Mouse (Mus musculus): ENCODE results near the gene Lrrc1.

The Lrrc1 gene

GRCm38 (mm10) chr9:77427292-77428114 lies 117.2 kb downstream of the Lrrc1 start:
- DNase-seq (ENCODE audit: low spot score) = peak; percentile 83

GRCm38 (mm10) chr9:77426110-77426509 lies 118.6 kb downstream of the Lrrc1 start:
- no peak for DNase-seq (ENCODE audit: low spot score)

- DNase-seq (ENCODE audit: low spot score) = no peak
Measured at GRCm38 (mm10) chr9:77425553-77425952, 119.1 kb downstream of the Lrrc1 start.

GRCm38 (mm10) chr9:77420200-77420585 lies 124.5 kb downstream of the Lrrc1 start:
- no peak for DNase-seq (ENCODE audit: low spot score)

GRCm38 (mm10) chr9:77419501-77420199 lies 125.0 kb downstream of the Lrrc1 start:
- DNase-seq (ENCODE audit: low spot score) = no peak

GRCm38 (mm10) chr9:77418800-77419199 lies 125.9 kb downstream of the Lrrc1 start:
- DNase-seq (ENCODE audit: low spot score) = no peak

GRCm38 (mm10) chr9:77416486-77416885 lies 128.2 kb downstream of the Lrrc1 start:
- no peak for DNase-seq (ENCODE audit: low spot score)

GRCm38 (mm10) chr9:77416002-77416401 lies 128.7 kb downstream of the Lrrc1 start:
- DNase-seq (ENCODE audit: low spot score) = no peak

GRCm38 (mm10) chr9:77411830-77412425 lies 132.7 kb downstream of the Lrrc1 start:
- DNase-seq (ENCODE audit: low spot score) = no peak

GRCm38 (mm10) chr9:77410968-77411367 lies 133.7 kb downstream of the Lrrc1 start:
- DNase-seq (ENCODE audit: low spot score) = no peak

- DNase-seq (ENCODE audit: low spot score) = no peak
Measured at GRCm38 (mm10) chr9:77410524-77410923, 134.1 kb downstream of the Lrrc1 start.

GRCm38 (mm10) chr9:77408053-77408603 lies 136.5 kb downstream of the Lrrc1 start:
- DNase-seq (ENCODE audit: low spot score) = no peak

- peak; percentile 68 for DNase-seq (ENCODE audit: low spot score)
Measured at GRCm38 (mm10) chr9:77406906-77407305, 137.8 kb downstream of the Lrrc1 start.

- DNase-seq (ENCODE audit: low spot score) = no peak
Measured at GRCm38 (mm10) chr9:77404458-77404857, 140.2 kb downstream of the Lrrc1 start.

- DNase-seq (ENCODE audit: low spot score) = no peak
Measured at GRCm38 (mm10) chr9:77403961-77404360, 140.7 kb downstream of the Lrrc1 start.

- DNase-seq (ENCODE audit: low spot score) = no peak
Measured at GRCm38 (mm10) chr9:77402971-77403370, 141.7 kb downstream of the Lrrc1 start.

- no peak for DNase-seq (ENCODE audit: low spot score)
Measured at GRCm38 (mm10) chr9:77399801-77400200, 144.9 kb downstream of the Lrrc1 start.

GRCm38 (mm10) chr9:77398856-77399631 lies 145.6 kb downstream of the Lrrc1 start:
- DNase-seq (ENCODE audit: low spot score) = no peak

- DNase-seq (ENCODE audit: low spot score) = no peak
Measured at GRCm38 (mm10) chr9:77397027-77397426, 147.6 kb downstream of the Lrrc1 start.

- DNase-seq (ENCODE audit: low spot score) = no peak
Measured at GRCm38 (mm10) chr9:77391248-77391647, 153.4 kb downstream of the Lrrc1 start.

GRCm38 (mm10) chr9:77388956-77389355 lies 155.7 kb downstream of the Lrrc1 start:
- no peak for DNase-seq (ENCODE audit: low spot score)

- no peak for DNase-seq (ENCODE audit: low spot score)
Measured at GRCm38 (mm10) chr9:77386751-77387150, 157.9 kb downstream of the Lrrc1 start.
